Mouse (Mus musculus) midbrain, embryonic 11.5 days (tissue): ENCODE measurements around the gene Cldn19. TPM values are rescaled to one million over a fixed set of nuclear protein-coding genes. Genes with fewer than 3 reads are reported as not detected.
"Not testable (repeated sequence)": the region's sequence is repeated elsewhere in the genome, so short reads cannot be mapped to it uniquely, and the experiment has no call there.

Experiments used
- ATAC-seq: fragments of 200-750 bp; cut with Nextera tagmentation; 2 replicates; pipeline ENCODE4 v1.8.0; 2017; ENCODE audit warnings: moderate TSS enrichment, moderate library complexity; ENCODE audit not compliant: low FRiP score
- DNase-seq: peaks from one replicate; pipeline ENCODE4 v3.0.0; 2015; ENCODE audit warnings: low spot score; ENCODE audit errors: missing footprints
- H3K27ac ChIP-seq: fragments of 300-500 bp; sonication (generic); 2 replicates; pipeline ENCODE4 v1.5.1; 2014; ENCODE audit warnings: low read depth, low read length
- H3K27me3 ChIP-seq: fragments of 300-500 bp; sonication (generic); 2 replicates; pipeline ENCODE4 v1.6.1; 2014; ENCODE audit warnings: mild to moderate bottlenecking, low read length, moderate library complexity, mixed read lengths; ENCODE audit not compliant: control insufficient read depth, insufficient read depth
- H3K36me3 ChIP-seq: fragments of 300-500 bp; sonication (generic); 2 replicates; pipeline ENCODE4 v1.6.1; 2014; ENCODE audit warnings: mild to moderate bottlenecking, low read length, moderate library complexity, mixed read lengths; ENCODE audit not compliant: control insufficient read depth, insufficient read depth
- H3K4me1 ChIP-seq: fragments of 300-500 bp; sonication (generic); 2 replicates; pipeline ENCODE4 v1.6.1; 2014; ENCODE audit warnings: low read length; ENCODE audit not compliant: control insufficient read depth, insufficient read depth
- H3K4me2 ChIP-seq: fragments of 300-500 bp; sonication (generic); 2 replicates; pipeline ENCODE4 v1.6.1; 2014; ENCODE audit warnings: mild to moderate bottlenecking, moderate library complexity
- H3K4me3 ChIP-seq: fragments of 300-500 bp; sonication (generic); 2 replicates; pipeline ENCODE4 v1.5.1; 2014; ENCODE audit warnings: low read depth, low read length
- H3K9ac ChIP-seq: fragments of 300-500 bp; sonication (generic); 2 replicates; pipeline ENCODE4 v1.6.1; 2014; ENCODE audit warnings: low read length
- H3K9me3 ChIP-seq: fragments of 300-500 bp; sonication (generic); 2 replicates; pipeline ENCODE4 v1.6.1; 2016; ENCODE audit warnings: low read length; ENCODE audit not compliant: control insufficient read depth
- WGBS: fragments of 180-500 bp; shearing (Covaris S2); extraction: QIAGEN DNeasy Blood & Tissue Kit; methylation state at CpG from one replicate; pipeline ENCODE4 v1.1.7; 2014; 5-methylcytosine and 5-hydroxymethylcytosine counted together
- polyA plus RNA-seq: library from polyadenylated mRNA; unstranded; fragments of >200 nt; fragmentation: Nextera tagmentation; extraction: Ambion mirVana; gene quantifications from 2 replicates; pipeline ENCODE4 v1.2.1, GENCODE M21; 2014

Cldn19 gene
- polyA plus RNA-seq, 1 experiment from 2014 or later: 0.49 TPM

DNA sequence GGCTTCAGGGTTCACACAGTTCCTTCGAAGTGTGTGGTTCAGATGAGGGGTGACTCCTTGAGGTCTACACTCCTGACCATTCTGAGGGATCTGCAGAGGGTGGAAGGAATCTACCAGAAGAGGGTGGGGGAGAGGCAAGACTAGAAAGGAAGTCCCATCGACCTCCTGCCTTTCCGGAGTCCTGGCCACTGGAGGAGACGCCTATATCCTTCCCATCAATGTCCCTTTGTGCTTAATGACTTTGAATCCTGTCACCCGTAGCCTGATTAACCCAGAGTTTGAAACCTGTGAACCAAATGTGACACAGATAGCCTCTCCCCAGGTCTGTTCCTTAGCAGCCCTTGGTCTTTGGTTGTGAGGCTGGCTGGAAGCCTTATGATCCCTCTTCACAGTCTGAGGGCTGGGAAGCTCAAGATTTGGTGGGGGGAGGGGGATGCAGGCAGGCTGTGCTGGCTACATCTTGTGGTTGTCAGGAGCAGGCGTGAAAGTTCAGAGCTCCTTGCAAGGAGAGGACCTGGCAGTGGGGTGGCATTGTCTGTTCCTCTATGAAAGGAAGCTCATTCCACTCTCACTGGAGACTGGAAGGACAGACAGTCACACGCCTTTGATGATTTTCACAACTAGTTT lies 6.0 kb downstream of the Cldn19 start:
- ATAC-seq (no peak), DNase-seq (no peak)
- H3K4me3 ChIP-seq: no peak overlapping the region
- no peaks in the 10 kb centered on the region for H3K4me1 ChIP-seq
- no peaks in the 10 kb centered on the region for H3K9me3 ChIP-seq
- H3K27me3 ChIP-seq: no peaks in the 10 kb centered on the region
- H3K4me2 ChIP-seq: no peak overlapping the region
- no peak overlapping the region for H3K27ac ChIP-seq
- 60% methylated on average over 7 of the region's 7 CpGs for WGBS
- no peak overlapping the region for H3K9ac ChIP-seq
- no peaks in the 10 kb centered on the region for H3K36me3 ChIP-seq

DNA sequence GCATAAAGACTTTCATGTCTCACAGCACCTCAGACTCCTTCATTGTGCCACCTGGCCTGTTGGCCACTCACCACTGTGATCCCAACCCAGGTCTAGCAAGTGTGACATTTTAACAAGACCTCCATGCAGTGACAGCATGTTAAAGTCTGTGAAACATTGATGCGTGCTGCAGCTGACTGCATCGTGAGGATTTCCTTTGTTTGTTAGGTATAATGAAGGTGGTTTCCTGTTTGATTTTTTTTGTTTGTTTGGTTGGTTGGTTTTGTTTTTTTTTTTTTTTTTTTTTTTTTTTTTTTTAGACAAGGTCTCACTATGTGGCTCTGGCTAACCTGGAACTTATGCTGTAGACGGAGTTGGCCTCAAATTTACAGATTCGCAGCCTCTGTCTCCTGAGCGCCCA lies 7.3 kb downstream of the Cldn19 start:
- no peaks in the 10 kb centered on the region for H3K9me3 ChIP-seq
- WGBS: 95% methylated on average over 5 of the region's 5 CpGs
- no peaks in the 10 kb centered on the region for H3K36me3 ChIP-seq
- no peak for ATAC-seq
- H3K4me3 ChIP-seq: no peak overlapping the region
- H3K9ac ChIP-seq: no peak overlapping the region
- no peaks in the 10 kb centered on the region for H3K4me1 ChIP-seq
- H3K4me2 ChIP-seq: no peak overlapping the region
- DNase-seq: no peak
- H3K27me3 ChIP-seq: no peaks in the 10 kb centered on the region
- no peak overlapping the region for H3K27ac ChIP-seq

DNA sequence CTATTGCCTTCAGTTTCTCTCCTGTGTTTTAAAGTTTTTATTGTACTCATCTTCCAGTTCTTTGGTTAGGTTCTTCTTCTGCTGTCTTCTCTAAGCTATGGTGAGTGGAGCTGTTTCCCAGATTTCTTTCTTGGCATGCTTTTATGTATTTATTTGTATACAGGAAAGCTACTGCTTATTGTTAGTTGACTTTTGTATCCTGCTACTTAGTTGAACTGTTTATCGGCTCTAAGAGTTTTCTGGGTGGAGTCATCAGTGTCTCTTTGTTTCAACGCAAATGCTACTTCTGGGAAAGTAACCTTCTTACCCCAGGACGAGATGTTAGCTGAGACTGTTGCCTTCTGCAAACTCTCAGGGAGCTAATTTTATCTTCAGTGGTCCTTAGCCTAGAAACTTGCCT lies 8.2 kb downstream of the Cldn19 start:
- no peaks in the 10 kb centered on the region for H3K36me3 ChIP-seq
- ATAC-seq (no peak), DNase-seq (no peak)
- H3K9me3 ChIP-seq: no peaks in the 10 kb centered on the region
- no peak overlapping the region for H3K4me2 ChIP-seq
- WGBS: 80% methylated on average over 3 of the region's 3 CpGs
- no peaks in the 10 kb centered on the region for H3K4me1 ChIP-seq
- H3K9ac ChIP-seq: no peak overlapping the region
- H3K4me3 ChIP-seq: no peak overlapping the region
- no peaks in the 10 kb centered on the region for H3K27me3 ChIP-seq
- no peak overlapping the region for H3K27ac ChIP-seq

DNA sequence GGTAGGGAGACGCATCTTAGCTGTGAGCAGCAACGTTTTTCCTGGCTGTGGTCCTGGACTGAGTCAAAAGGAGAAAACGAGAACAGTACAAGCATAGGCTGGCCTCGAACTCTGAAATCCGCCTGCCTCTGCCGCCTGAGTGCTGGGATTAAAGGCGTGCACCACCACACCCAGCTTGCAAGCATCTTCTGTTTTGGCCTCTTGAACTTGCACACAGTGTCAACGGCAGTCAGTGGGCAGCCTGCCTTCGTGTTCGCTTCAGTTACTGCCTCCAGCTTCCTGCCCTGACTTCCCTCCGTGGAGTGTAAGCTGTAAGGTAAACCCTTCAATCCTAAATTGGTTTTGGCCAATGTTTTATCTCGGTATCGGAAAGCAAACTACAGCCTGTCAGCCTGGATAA lies 11.4 kb downstream of the Cldn19 start:
- Histone ChIP-seq H3K4me3 (no peak overlapping the region), H3K9me3 (no peaks in the 10 kb centered on the region), H3K4me2 (no peak overlapping the region), H3K27ac (no peak overlapping the region), H3K4me1 (no peaks in the 10 kb centered on the region), H3K27me3 (no peaks in the 10 kb centered on the region), H3K9ac (no peak overlapping the region), H3K36me3 (peaks cover 6% of the 10 kb centered on the region)
- ATAC-seq (no peak), DNase-seq (no peak)
- 80% methylated on average over 13 of the region's 13 CpGs for WGBS

DNA sequence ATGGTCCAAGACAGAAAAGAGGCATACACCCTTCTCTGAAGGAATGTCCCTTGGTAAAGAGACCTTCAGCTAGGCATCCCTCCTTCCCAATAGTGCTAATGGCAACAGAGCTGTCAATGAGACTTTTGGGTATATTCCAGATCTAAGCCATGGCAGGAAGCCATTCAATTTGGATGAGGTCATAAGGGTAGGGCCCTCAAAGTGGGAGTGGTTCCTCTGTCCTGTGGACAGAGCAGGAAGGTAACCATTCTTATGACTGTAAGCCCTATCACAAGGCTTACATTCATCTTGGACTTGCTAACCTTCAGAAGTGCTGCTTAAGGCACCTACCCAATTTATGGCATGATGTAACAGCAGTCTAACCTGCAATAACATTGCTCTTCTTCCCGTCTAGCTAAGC lies 19.4 kb downstream of the Cldn19 start:
- WGBS: 91% methylated on average over 1 of the region's 1 CpGs
- no peak overlapping the region for H3K27ac ChIP-seq
- H3K36me3 ChIP-seq: peaks cover 42% of the 10 kb centered on the region
- no peaks in the 10 kb centered on the region for H3K27me3 ChIP-seq
- H3K4me2 ChIP-seq: no peak overlapping the region
- H3K4me1 ChIP-seq: no peaks in the 10 kb centered on the region
- H3K4me3 ChIP-seq: no peak overlapping the region
- ATAC-seq (no peak), DNase-seq (no peak)
- no peak overlapping the region for H3K9ac ChIP-seq
- H3K9me3 ChIP-seq: no peaks in the 10 kb centered on the region

DNA sequence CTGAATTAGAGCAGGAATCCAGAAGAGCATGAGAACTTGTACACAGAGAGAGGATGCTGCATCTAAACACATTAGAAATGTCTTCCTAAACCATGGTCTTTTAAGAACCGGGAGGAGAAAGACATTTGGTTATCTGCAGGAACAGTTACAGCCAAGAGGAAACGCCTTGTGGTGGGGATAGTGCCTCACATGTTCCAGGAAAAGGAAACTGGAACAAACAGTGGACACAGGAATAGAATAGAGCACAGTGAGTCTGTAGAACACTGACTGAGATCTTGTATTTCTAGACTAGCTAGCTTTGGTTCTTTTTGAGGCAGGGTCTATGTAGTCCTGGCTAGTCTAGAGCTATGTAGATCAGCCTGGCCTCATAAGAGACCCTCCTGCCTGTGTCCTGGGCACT lies 20.0 kb downstream of the Cldn19 start:
- Histone ChIP-seq H3K4me2 (no peak overlapping the region), H3K27me3 (no peaks in the 10 kb centered on the region), H3K36me3 (peaks cover 42% of the 10 kb centered on the region), H3K4me3 (no peak overlapping the region), H3K9me3 (no peaks in the 10 kb centered on the region), H3K4me1 (no peaks in the 10 kb centered on the region), H3K9ac (no peak overlapping the region), H3K27ac (no peak overlapping the region)
- ATAC-seq: no peak
- WGBS: 74% methylated on average over 2 of the region's 2 CpGs
- DNase-seq: no peak

DNA sequence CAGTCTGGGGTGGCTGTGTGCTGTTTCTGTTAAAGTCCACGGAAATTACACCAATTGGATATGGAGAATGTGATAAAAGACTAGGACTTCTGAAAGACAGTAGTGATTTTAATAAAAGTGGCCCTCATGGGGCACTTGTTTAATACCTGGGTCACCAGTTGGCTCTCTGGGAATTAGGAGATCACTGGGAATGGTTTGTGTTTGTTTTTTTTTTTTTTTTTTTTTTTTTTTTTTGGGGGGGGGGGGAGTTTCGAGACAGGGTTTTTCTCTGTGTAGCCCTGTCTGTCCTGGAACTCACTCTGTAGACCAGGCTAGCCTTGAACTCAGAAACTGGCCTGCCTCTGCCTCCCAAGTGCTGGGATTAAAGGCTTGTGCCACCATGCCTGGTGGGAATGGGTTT lies 20.5 kb downstream of the Cldn19 start:
- Histone ChIP-seq H3K4me1 (no peaks in the 10 kb centered on the region), H3K27ac (no peak overlapping the region), H3K4me2 (no peak overlapping the region), H3K4me3 (no peak overlapping the region), H3K9ac (no peak overlapping the region), H3K36me3 (peaks cover 42% of the 10 kb centered on the region), H3K9me3 (no peaks in the 10 kb centered on the region), H3K27me3 (no peaks in the 10 kb centered on the region)
- DNase-seq: no peak
- no peak for ATAC-seq
- WGBS: 88% methylated on average over 2 of the region's 2 CpGs

DNA sequence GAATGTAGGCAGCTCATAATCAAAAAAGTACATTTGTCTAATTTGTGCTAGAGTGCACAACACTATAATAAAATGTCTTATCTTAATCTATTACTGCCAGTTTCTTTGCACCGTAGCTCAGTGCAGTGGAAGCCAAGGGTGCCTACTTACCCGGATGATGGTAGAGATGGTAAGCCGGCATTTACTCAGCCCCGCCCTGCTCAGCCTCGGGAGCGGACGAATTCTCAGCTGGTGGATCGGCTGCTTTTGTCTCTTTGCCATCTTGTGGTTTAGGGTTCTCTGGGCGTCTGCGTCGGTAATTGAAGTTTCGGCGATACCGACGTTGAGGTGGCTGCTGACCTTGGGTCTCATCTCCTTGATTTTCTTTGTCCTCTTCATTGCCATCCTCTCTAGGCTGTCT lies 23.6 kb downstream of the Cldn19 start:
- not testable (repeated sequence) for DNase-seq, H3K4me2 ChIP-seq, H3K9ac ChIP-seq, H3K27me3 ChIP-seq, H3K4me1 ChIP-seq, H3K27ac ChIP-seq, H3K9me3 ChIP-seq, ATAC-seq, H3K4me3 ChIP-seq
- H3K36me3 ChIP-seq: peaks cover 41% of the 10 kb centered on the region
- 93% methylated on average over 15 of the region's 15 CpGs for WGBS

DNA sequence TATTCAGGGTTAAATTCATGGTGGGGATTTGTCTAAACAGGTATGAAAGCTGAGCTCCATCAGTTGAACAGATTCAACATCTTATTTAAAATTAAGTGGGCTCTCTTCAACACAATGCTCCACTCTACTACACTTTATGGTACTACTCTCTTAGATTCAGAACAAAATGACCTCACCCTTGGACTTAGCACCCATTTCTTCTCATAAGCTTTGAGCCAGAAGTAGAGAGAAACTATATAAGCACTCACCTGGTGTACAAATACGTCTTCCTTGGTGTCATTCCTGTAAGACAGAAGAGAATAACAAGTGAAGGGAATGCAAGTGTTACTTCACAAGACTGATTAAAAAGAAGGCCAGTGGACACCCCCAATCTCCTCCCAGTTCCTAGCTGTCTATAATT lies 29.6 kb downstream of the Cldn19 start:
- H3K27me3 ChIP-seq: no peaks in the 10 kb centered on the region
- no peak overlapping the region for H3K9ac ChIP-seq
- H3K4me2 ChIP-seq: no peak overlapping the region
- no peaks in the 10 kb centered on the region for H3K9me3 ChIP-seq
- H3K27ac ChIP-seq: no peak overlapping the region
- H3K36me3 ChIP-seq: peaks cover 30% of the 10 kb centered on the region
- 88% methylated on average over 1 of the region's 1 CpGs for WGBS
- 0 out of 2 replicates have a peak, but pooled peaks cover 2% of the 10 kb centered on the region for H3K4me1 ChIP-seq
- DNase-seq (no peak), ATAC-seq (no peak)
- H3K4me3 ChIP-seq: no peak overlapping the region
